Mouse (Mus musculus): ENCODE results near the gene Lgi4. TPM values are rescaled to one million over a fixed set of nuclear protein-coding genes. Genes with fewer than 3 reads are reported as not detected.
A peak's percentile ranks its signal among the peaks of the same experiment; 100 is the strongest.

The Lgi4 gene
- total and polyA plus RNA-seq, 3 experiments: not detected

- Histone ChIP-seq H3K27ac (ENCODE audit: insufficient read depth, low read depth) (no peak overlapping the region), H3K36me3 (replicated peaks in 1 of 2; ENCODE audit: control insufficient read depth in 1 of 2, insufficient read depth in 1 of 2, low read length in 1 of 2) (no peaks in the 10 kb centered on the region), H3K4me3 (replicated peaks in 1 of 3; ENCODE audit: low read depth in 2 of 3, low read length in 2 of 3, poor library complexity in 1 of 3) (no peak overlapping the region), H3K9ac (ENCODE audit: insufficient read depth, low read depth) (no peak overlapping the region), H3K27me3 (replicated peaks) (peaks cover 22% of the 10 kb centered on the region), H3K4me1 (ENCODE audit: control insufficient read depth in 1 of 2, insufficient read depth in 2 of 2) (peaks cover 0 to 4% of the 10 kb centered on the region in 2 experiments; a peak in 1 of 4 replicates), H3K4me2 (ENCODE audit: insufficient read depth, low read depth, poor library complexity, severe bottlenecking) (no peak overlapping the region), H3K79me2 (replicated peaks; ENCODE audit: control insufficient read depth, extremely low read depth, insufficient read depth, poor library complexity, severe bottlenecking) (no peaks in the 10 kb centered on the region), H3K9me3 (replicated peaks; ENCODE audit: low read length) (peaks cover 6% of the 10 kb centered on the region)
- in situ Hi-C loops (cut with MboI; ENCODE audit: low pct_ligation_motif_present, low pct_unique_long_range_greater_than_20kb, low sequenced_read_pairs) (no loop called here), dilution Hi-C loops (cut with MboI; ENCODE audit: extremely low pct_ligation_motif_present, extremely low pct_unique_long_range_greater_than_20kb, low sequenced_read_pairs) (no loop called here)
- TF ChIP-seq SIN3A (IDR thresholded peaks at IDR 0.05; ENCODE audit: low read length) (no peak), POLR2A (IDR thresholded peaks at IDR 0.05; ENCODE audit: low read depth, low read length) (no peak), RAD21 (IDR thresholded peaks at IDR 0.05; ENCODE audit: low read depth, low read length) (peak; percentile 79), SMC3 (IDR thresholded peaks at IDR 0.05; ENCODE audit: low read depth, low read length) (peak; percentile 61), ZKSCAN1 (IDR thresholded peaks at IDR 0.05; ENCODE audit: borderline replicate concordance, low read depth, low read length) (no peak), CTCF (conservative IDR thresholded peaks at IDR 0.05 in 1 of 2, IDR thresholded peaks at IDR 0.05 in 1 of 2; ENCODE audit: low read depth in 2 of 2, low read length in 2 of 2) (peak; percentile 62 to 79)
- peak; percentile 59 for DNase-seq (ENCODE audit: extremely low read depth)
These were observed 18.8 kb downstream of the Lgi4 start for GRCm38 (mm10) chr7:31077885-31078445.

GRCm38 (mm10) chr7:31079670-31080069 is 20.5 kb downstream of the Lgi4 start:
- no peak overlapping the region for H3K4me2 ChIP-seq (ENCODE audit: insufficient read depth, low read depth, poor library complexity, severe bottlenecking)
- H3K9me3 ChIP-seq (replicated peaks; ENCODE audit: low read length): peaks cover 6% of the 10 kb centered on the region
- peaks cover 0 to 7% of the 10 kb centered on the region in 2 experiments; a peak in 2 of 4 replicates for H3K4me1 ChIP-seq (ENCODE audit: control insufficient read depth in 1 of 2, insufficient read depth in 2 of 2)
- TF ChIP-seq E2F4 (IDR thresholded peaks at IDR 0.05; ENCODE audit: insufficient replicate concordance, low read depth, low read length) (no peak), MYC (IDR thresholded peaks at IDR 0.05; ENCODE audit: low read depth, low read length) (no peak), ZKSCAN1 (IDR thresholded peaks at IDR 0.05; ENCODE audit: borderline replicate concordance, low read depth, low read length) (no peak), TBP (conservative IDR thresholded peaks at IDR 0.05; ENCODE audit: low read depth, low read length) (no peak), USF1 (IDR thresholded peaks at IDR 0.05; ENCODE audit: low read depth, low read length) (no peak), EP300 (IDR thresholded peaks at IDR 0.05; ENCODE audit: low read length) (no peak), PAX5 (IDR thresholded peaks at IDR 0.05; ENCODE audit: low read length) (no peak)
- no peak overlapping the region for H3K27ac ChIP-seq (ENCODE audit: insufficient read depth, low read depth)
- H3K4me3 ChIP-seq (replicated peaks in 1 of 3; ENCODE audit: low read depth in 2 of 3, low read length in 2 of 3, poor library complexity in 1 of 3): no peak overlapping the region
- no peak overlapping the region for H3K9ac ChIP-seq (ENCODE audit: insufficient read depth, low read depth)
- dilution Hi-C loops (cut with MboI; ENCODE audit: extremely low pct_ligation_motif_present, extremely low pct_unique_long_range_greater_than_20kb, low sequenced_read_pairs) (no loop called here), in situ Hi-C loops (cut with MboI; ENCODE audit: low pct_ligation_motif_present, low pct_unique_long_range_greater_than_20kb, low sequenced_read_pairs) (no loop called here)
- H3K27me3 ChIP-seq (replicated peaks): peaks cover 13% of the 10 kb centered on the region
- H3K36me3 ChIP-seq (replicated peaks in 1 of 2; ENCODE audit: control insufficient read depth in 1 of 2, insufficient read depth in 1 of 2, low read length in 1 of 2): no peaks in the 10 kb centered on the region
- H3K79me2 ChIP-seq (replicated peaks; ENCODE audit: control insufficient read depth, extremely low read depth, insufficient read depth, poor library complexity, severe bottlenecking): no peaks in the 10 kb centered on the region
- DNase-seq (ENCODE audit: extremely low read depth): no peak

GRCm38 (mm10) chr7:31080611-31081010 is 21.5 kb downstream of the Lgi4 start:
- no peak for DNase-seq (ENCODE audit: extremely low read depth)
- Histone ChIP-seq H3K9me3 (replicated peaks; ENCODE audit: low read length) (peaks cover 6% of the 10 kb centered on the region), H3K4me1 (ENCODE audit: control insufficient read depth in 1 of 2, insufficient read depth in 2 of 2) (peaks cover 0 to 7% of the 10 kb centered on the region in 2 experiments; a peak in 2 of 4 replicates), H3K79me2 (replicated peaks; ENCODE audit: control insufficient read depth, extremely low read depth, insufficient read depth, poor library complexity, severe bottlenecking) (no peaks in the 10 kb centered on the region), H3K4me2 (ENCODE audit: insufficient read depth, low read depth, poor library complexity, severe bottlenecking) (no peak overlapping the region), H3K4me3 (replicated peaks in 1 of 3; ENCODE audit: low read depth in 2 of 3, low read length in 2 of 3, poor library complexity in 1 of 3) (no peak overlapping the region), H3K27ac (ENCODE audit: insufficient read depth, low read depth) (no peak overlapping the region), H3K9ac (ENCODE audit: insufficient read depth, low read depth) (no peak overlapping the region), H3K36me3 (replicated peaks in 1 of 2; ENCODE audit: control insufficient read depth in 1 of 2, insufficient read depth in 1 of 2, low read length in 1 of 2) (no peaks in the 10 kb centered on the region), H3K27me3 (replicated peaks) (peaks cover 13% of the 10 kb centered on the region)
- in situ Hi-C loops (cut with MboI; ENCODE audit: low pct_ligation_motif_present, low pct_unique_long_range_greater_than_20kb, low sequenced_read_pairs): no loop called here
- no peak for TF ChIP-seq JUN (IDR thresholded peaks at IDR 0.05; ENCODE audit: insufficient read depth, low read depth, low read length)
- no peak for TF ChIP-seq EP300 (IDR thresholded peaks at IDR 0.05; ENCODE audit: low read length)
- no peak for TF ChIP-seq TCF12 (IDR thresholded peaks at IDR 0.05; ENCODE audit: low read depth, low read length)
- TF ChIP-seq CHD1 (IDR thresholded peaks at IDR 0.05; ENCODE audit: low read depth, low read length): no peak
- no peak for TF ChIP-seq IRF4 (IDR thresholded peaks at IDR 0.05; ENCODE audit: low read depth, low read length)
- TF ChIP-seq MEF2A (IDR thresholded peaks at IDR 0.05; ENCODE audit: borderline replicate concordance, low read depth, low read length): no peak
- no peak for TF ChIP-seq KAT2A (IDR thresholded peaks at IDR 0.05; ENCODE audit: insufficient replicate concordance, low read length)
- no peak for TF ChIP-seq MAZ (IDR thresholded peaks at IDR 0.05; ENCODE audit: low read depth, low read length)
- no peak for TF ChIP-seq POLR2AphosphoS2 (IDR thresholded peaks at IDR 0.05; ENCODE audit: low read depth, low read length)
- no peak for TF ChIP-seq RAD21 (IDR thresholded peaks at IDR 0.05; ENCODE audit: low read depth, low read length)
- TF ChIP-seq GABPA (IDR thresholded peaks at IDR 0.05; ENCODE audit: insufficient replicate concordance, low read depth, low read length): no peak
- TF ChIP-seq TBP (conservative IDR thresholded peaks at IDR 0.05; ENCODE audit: low read depth, low read length): no peak
- no peak for TF ChIP-seq MXI1 (IDR thresholded peaks at IDR 0.05; ENCODE audit: low read depth, low read length)
- TF ChIP-seq HCFC1 (IDR thresholded peaks at IDR 0.05; ENCODE audit: low read depth, low read length): no peak
- TF ChIP-seq RCOR1 (conservative IDR thresholded peaks at IDR 0.05; ENCODE audit: low read depth, low read length): no peak
- no peak for TF ChIP-seq USF2 (conservative IDR thresholded peaks at IDR 0.05; ENCODE audit: low read depth, low read length)
- no peak for TF ChIP-seq CHD2 (IDR thresholded peaks at IDR 0.05; ENCODE audit: low read length)
- dilution Hi-C loops (cut with MboI; ENCODE audit: extremely low pct_ligation_motif_present, extremely low pct_unique_long_range_greater_than_20kb, low sequenced_read_pairs): no loop called here

Measured in CH12.LX (cell line).